Mouse (Mus musculus) heart, postnatal 0 days (tissue): Measurements from ENCODE around the gene Kif28.

Experiments
- CTCF ChIP-seq: IDR thresholded peaks from 2 replicates; pipeline ENCODE4 v1.5.1; 2016; ENCODE audit warnings: antibody characterized with exemption, control low read depth, low read depth
- EP300 ChIP-seq: IDR thresholded peaks from 2 replicates; pipeline ENCODE4 v1.6.1; 2016; ENCODE audit warnings: antibody characterized with exemption, low read depth

DNA sequence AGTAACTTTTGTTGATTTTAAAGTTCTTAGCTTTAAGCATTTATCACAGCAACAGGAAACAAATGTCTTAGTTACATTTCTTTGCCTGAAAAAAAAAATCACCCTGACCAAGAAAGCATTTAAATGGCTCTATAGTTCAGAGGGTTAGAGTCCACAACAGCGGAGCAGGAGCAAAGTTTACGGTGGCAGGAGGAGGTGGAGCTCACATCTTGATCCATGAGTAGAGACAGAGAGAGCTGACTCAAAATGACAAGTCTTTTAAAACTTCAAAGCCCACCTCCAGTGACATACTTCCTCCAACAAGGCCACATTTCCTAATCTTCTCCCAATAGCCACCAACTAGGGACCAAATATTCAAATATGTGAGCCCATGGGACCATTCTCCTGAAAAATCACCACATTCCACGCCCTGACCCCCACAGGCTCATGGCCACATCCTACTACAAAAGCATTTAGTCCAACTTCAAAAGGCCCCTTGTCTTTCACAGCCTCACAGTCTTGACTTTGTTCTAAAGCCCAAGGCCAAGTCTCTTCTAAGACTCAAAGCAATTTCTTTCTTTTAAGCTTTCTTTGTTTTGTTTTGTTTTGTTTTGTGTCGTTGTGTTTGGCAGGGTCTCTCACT lies 80.7 kb downstream of the Kif28 start:
- TF ChIP-seq EP300, result no peak
- TF ChIP-seq CTCF, result no peak
